Mouse (Mus musculus): ENCODE data around the gene Rnf34.

Gene Rnf34

DNA sequence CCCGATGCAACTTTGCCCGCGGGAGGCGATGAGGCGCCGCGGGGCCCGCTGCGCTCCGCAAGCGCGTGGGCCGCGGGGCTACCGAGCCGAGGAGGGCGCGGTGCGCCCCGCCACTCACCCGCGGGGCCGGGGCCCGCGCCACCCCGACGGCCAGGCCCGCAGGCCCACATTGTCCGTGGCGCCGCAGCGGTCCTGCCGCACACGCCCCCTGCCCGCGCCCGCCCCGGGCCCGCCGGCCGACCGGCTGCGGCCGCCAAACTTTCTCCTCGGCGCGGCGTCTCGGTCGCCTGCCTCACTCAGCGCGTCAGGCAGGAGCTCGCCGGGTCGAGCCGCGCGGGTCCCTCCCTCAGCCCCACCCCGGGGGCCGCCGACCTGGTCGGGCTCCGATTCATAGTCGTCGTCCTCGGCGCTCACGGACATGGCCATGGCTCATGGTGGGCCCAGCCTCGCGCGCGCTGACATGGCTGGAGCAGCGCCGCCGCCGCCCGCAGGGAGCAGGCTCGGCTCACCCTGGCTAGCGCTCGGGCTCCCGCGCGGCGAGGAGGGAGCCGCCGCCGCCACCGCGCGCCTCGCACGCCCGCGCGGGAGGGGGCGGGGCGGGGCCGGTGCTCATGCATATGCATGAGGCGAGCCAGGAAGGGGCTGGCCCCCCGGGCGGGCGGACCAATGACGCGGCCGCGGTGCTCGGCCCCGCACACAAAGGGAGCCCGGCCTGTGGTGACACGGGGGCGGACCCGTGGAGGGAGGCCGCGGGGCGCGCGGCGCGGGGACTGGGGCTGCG is 50.1 kb downstream of the Rnf34 start:
- peak; percentile 92 for DNase-seq (ENCODE audit: extremely low spot score, low spot score)

DNA sequence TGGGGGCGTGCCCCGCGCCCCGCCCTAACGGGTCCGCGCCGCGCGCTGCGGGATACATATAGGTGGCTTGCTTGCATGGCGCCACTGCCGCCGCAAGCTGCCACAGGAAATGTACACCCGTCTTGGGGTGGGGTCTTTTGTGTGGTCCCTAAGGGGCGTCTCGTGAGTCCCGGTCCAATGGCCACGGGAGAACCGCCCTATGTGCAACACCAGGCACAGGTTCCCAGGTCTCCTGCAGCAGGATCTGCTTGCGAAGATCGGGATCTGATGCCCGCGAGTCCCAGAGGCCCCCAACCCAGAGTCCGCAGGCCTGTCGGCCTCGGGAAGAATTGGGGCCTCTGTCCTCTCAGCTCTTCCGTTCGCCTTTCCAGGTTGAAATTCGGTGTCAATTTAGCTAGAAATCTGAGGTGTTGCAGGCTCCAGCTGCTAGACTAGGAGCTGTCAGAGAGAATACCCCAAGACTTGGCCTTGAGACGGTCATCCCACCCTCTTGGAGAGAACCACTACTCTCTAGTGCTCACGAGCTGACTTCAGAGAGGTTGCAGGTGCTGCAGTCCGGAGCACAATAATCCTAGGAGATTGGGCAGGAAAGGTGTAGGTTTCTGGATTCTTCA is 50.8 kb downstream of the Rnf34 start:
- DNase-seq (ENCODE audit: extremely low spot score, low spot score): no peak

DNA sequence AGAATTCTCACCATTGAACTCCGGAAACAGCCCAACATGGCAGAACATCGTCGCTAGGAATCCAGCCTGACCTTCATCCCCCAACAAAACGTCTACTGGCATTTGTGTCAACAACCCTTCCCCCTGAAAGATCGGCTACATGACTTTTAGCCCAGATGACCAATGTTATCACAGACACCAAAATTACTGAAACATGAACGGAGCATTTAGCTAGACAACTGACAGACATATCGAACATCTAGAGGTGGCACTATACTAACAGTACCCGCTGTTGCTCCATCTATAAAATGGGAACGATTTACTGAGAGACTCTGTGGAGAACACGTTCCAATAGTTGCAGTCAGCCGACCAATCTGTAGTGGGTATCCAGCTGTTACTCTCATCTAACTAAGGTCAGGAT is 51.3 kb downstream of the Rnf34 start:
- DNase-seq (ENCODE audit: extremely low spot score, low spot score): no peak

DNA sequence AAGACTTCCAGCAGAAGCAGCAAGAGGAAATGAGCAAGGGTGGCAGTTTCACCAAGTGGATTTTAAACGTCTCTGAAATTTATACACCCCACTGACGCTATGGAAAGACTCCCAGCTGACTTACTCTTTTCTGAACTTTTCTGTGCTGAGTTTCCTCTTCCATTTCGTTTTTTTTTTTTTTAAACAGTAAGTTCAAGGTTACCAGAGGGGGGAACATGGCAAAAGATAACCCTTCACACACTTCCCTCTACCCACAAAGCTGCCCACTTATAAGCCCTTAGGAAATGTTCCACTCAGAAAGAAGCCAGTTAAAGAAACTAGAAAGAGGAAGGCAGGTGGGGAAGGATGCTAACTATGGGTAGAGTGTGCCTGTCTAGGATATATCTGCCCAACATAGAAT is 51.8 kb downstream of the Rnf34 start:
- no peak for DNase-seq (ENCODE audit: extremely low spot score, low spot score)

DNA sequence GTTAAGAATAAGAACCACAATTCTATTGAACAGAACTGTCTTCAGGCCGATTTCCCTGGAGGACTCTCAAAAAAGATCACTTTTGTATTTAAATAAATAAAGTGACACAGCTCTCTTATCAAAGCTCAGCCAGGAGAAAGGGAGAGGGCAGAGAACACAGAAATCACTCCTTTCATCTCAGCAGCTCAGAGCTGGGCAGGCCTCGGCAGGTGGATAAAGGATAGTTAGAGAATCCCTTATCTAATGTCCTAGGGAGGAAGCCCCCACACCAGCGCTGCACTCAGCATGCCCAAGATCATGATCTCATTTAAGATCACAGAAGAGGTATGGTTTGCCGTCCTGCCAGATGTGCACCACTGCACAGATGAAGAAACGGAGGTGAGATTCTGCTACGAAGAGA is 52.4 kb downstream of the Rnf34 start:
- DNase-seq (ENCODE audit: extremely low spot score, low spot score): no peak

DNA sequence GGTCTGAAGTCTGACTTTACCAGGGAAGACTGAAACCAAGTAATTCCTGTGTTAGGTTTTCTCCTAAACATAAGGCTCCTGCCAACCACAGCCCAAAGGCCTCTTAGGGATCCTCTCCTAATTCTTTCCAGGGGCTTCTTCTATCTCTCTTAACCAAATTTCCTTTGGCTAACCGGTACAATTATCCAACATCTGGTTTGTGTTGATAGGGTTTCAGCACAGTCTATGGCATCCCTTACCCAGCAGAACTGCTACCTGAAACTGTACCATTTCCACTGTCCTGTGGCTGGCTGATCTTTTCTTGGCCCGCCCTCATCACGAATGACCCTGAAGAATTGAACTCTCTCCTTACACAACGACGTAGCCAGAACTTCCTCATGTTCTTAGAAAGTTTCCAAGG is 53.3 kb downstream of the Rnf34 start:
- DNase-seq (ENCODE audit: extremely low spot score, low spot score): no peak

DNA sequence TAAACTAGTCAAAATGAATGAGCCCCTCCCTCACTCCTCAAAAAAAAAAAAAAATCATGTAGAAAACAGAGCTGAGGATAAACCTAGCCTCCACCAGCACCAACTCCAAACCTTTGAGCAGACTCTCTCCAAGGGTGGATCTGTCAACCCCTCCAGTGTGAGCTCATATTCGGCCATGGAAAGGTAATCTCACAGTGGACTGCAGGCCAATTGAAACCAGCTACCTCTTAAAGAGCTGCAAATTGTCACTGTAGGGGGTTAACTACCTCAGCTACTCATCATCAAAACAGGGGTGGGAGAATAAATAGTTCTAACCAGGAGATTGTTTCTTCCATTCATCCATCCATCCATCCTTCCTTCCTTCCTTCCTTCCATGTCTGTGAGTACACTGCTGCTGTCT is 57.3 kb downstream of the Rnf34 start:
- DNase-seq (ENCODE audit: extremely low spot score, low spot score): no peak

DNA sequence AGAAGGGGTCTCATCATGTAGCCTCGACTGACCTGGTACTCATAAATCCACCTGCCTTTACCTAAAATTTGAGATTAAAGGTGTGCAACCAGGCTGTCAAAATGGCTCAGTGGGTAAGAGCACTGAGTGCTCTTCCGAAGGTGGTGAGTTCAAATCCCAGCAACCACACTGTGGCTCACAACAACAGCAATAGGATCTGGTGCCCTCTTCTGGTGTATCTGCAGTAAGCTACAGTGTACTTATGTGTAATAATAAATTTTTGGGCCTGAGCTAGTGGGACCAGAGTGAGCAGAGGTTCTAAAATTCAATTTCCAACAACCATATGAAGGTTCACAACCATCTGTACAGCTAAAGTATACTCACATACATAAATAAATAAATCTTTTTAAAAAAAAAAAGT is 58.2 kb downstream of the Rnf34 start:
- no peak for DNase-seq (ENCODE audit: extremely low spot score, low spot score)

DNA sequence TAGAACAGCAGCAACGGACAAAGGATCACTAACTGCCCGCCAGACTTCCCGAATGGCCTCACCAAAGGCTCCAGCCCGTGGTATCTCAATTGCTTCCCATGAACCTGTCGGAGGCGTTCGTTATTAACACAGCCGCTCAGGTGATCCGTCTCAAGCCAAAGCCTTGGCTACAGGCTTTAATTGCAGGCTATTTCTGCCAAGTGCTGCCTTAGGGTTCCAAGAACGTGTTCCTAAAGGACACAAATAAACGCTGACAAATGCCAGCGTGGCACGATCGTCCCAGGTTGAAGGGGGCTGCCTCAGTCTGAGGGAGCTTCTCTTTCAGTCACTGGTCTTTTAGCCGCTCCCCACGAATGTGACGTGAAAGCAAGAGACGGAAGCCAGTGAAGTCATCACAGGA is 59.6 kb downstream of the Rnf34 start:
- no peak for DNase-seq (ENCODE audit: extremely low spot score, low spot score)

DNA sequence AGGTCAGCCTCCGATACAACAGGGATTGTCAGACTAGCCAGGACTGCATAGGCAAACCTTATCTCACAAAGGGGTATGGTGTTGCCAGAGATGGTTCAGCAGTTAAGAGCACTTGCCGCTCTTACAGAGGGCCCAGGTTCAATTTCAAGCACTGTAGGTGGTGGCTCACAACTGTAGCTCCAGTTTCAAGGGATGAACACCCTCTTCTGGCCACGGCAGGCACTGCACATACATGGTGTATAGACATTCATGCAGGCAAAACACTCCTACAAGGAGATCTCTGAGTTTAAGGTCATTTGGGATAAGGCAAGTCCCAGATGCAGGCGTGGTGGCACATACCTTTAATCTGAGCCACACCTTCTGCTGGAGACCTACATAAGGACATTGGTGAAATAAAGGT is 63.0 kb downstream of the Rnf34 start:
- no peak for DNase-seq (ENCODE audit: extremely low spot score, low spot score)

DNA sequence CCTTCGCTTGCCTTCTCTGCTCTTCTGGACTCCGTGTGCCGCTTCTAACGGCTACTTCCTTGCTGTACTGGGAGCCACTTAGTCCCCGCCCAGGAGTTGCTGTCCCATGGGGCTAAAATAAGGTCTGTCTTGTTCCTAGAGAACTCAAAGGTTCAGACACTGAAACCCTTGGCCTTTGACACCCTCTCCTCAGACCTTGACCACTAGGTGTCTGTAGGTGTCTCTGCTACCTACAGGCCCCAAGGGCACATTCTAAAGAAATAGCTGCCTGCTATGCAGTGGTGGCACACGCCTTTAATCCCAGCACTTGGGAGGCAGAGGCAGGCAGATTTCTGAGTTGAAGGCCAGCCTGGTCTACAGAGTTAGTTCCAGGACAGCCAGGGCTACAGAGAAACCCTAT is 66.3 kb downstream of the Rnf34 start:
- DNase-seq (ENCODE audit: extremely low spot score, low spot score): no peak

DNA sequence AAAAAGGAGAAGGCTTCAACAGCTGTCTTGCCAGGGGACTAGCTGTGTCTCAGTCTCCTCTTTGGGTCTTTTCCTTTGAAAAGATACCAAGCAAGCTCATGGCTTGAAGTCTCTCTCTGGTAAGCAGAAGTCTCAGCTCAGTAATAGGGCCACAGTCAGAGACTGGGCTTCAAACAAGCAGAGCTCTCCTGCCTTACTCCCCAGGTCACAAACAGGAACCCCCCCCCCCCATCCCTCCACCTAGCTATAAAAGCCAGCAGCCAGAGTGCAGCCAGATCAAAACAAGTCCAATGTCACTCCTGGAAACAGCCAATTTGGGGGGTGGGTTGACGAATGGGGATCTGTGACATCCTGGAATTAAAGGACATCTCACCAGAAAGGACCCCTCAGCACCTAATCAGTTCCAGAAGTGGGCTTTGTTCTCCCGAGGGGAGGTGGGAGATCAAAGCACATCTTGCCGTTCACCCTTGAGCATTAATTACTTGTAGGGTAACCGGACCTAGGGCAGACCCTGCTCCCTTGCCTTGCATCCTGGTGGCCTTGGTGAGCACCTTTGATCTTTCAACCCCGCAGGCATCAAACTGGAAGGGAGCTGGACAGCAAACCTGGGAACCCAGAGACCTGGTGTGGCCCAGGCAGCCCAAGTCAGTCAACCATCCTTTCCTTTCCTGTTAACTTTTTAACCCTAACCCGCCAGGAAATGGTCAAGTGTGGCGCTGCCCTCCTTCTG is 68.3 kb downstream of the Rnf34 start:
- peak; percentile 34 for DNase-seq (ENCODE audit: extremely low spot score, low spot score)

DNA sequence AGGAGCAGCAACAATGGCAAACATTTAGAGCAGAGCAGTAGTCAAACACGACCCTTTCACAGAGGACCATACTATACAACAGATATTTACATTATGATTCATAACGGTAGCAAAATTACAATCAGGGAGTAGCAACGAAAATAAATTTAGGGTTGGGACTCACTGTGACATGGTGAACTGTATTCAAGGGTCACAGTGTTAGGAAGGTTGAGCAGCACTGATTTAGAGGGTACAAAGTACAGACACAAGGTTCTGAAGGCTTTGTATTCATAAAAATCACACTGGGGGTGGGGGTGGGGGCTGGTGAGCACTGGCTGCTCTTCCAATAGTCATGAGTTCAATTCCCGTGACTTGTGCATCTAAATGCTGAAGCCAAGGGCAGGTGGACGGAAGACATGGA is 70.7 kb downstream of the Rnf34 start:
- DNase-seq (ENCODE audit: extremely low spot score, low spot score): no peak

All from neural tube, embryonic 10.5 days (tissue).